Mouse (Mus musculus) forebrain, embryonic 15.5 days (tissue): Measurements from ENCODE around the gene Atp13a3. TPM values are rescaled to one million over a fixed set of nuclear protein-coding genes. Genes with fewer than 3 reads are reported as not detected.

Experiments
- ATAC-seq: fragments of 200-750 bp; cut with Nextera tagmentation; replicated peaks from 2 replicates; pipeline ENCODE4 v1.8.0; 2017; ENCODE audit warnings: mild to moderate bottlenecking, moderate TSS enrichment, moderate library complexity
- H3K27ac ChIP-seq: fragments of 300-500 bp; sonication (generic); replicated peaks from 2 replicates; pipeline ENCODE4 v1.5.1; 2015; ENCODE audit warnings: mild to moderate bottlenecking, inconsistent platforms
- H3K27me3 ChIP-seq: fragments of 300-500 bp; sonication (generic); 2 replicates; pipeline ENCODE4 v1.6.1; 2015; ENCODE audit warnings: inconsistent platforms
- H3K36me3 ChIP-seq: fragments of 300-500 bp; sonication (generic); 2 replicates; pipeline ENCODE4 v1.6.1; 2015; ENCODE audit warnings: mild to moderate bottlenecking, inconsistent platforms
- H3K4me1 ChIP-seq: fragments of 300-500 bp; sonication (generic); 2 replicates; pipeline ENCODE4 v1.6.1; 2015; ENCODE audit warnings: inconsistent platforms
- H3K4me2 ChIP-seq: fragments of 300-500 bp; sonication (generic); replicated peaks from 2 replicates; pipeline ENCODE4 v1.6.1; 2015; ENCODE audit warnings: mild to moderate bottlenecking, inconsistent platforms
- H3K4me3 ChIP-seq: fragments of 300-500 bp; sonication (generic); 2 replicates; pipeline ENCODE4 v1.5.1; 2015; ENCODE audit warnings: mild to moderate bottlenecking, inconsistent platforms
- H3K9ac ChIP-seq: fragments of 300-500 bp; sonication (generic); replicated peaks from 2 replicates; pipeline ENCODE4 v1.6.1; 2015; ENCODE audit warnings: mild to moderate bottlenecking, inconsistent platforms
- H3K9me3 ChIP-seq: fragments of 300-500 bp; sonication (generic); 2 replicates; pipeline ENCODE4 v1.6.1; 2016; ENCODE audit warnings: inconsistent platforms
- WGBS: fragments of 180-500 bp; shearing (Covaris S2); methylation state at CpG from one replicate; pipeline ENCODE4 v1.1.7; 2015; ENCODE audit warnings: mixed read lengths; 5-methylcytosine and 5-hydroxymethylcytosine counted together
- polyA plus RNA-seq: library from polyadenylated mRNA; unstranded; fragments of >200 nt; fragmentation: Nextera tagmentation; extraction: Ambion mirVana; gene quantifications from 2 replicates; pipeline ENCODE4 v1.2.1, GENCODE M21; 2015

Gene Atp13a3
- polyA plus RNA-seq, 1 experiment from 2014 or later: 9.2 TPM

GRCm38 (mm10) chr16:30295106-30295505 is 110.7 kb downstream of the Atp13a3 start:
- ATAC-seq: no peak
- no peak overlapping the region for H3K9ac ChIP-seq

GRCm38 (mm10) chr16:30290436-30290835 is 115.3 kb downstream of the Atp13a3 start:
- no peak for ATAC-seq
- Histone ChIP-seq H3K9ac (no peak overlapping the region), H3K27ac (no peak overlapping the region), H3K27me3 (no peaks in the 10 kb centered on the region), H3K36me3 (no peaks in the 10 kb centered on the region), H3K4me2 (no peak overlapping the region), H3K9me3 (no peaks in the 10 kb centered on the region), H3K4me3 (no peak overlapping the region), H3K4me1 (no peaks in the 10 kb centered on the region)
- WGBS: 82% methylated on average over 6 of the region's 6 CpGs

More at GRCm38 (mm10) chr16:30295106-30295505, 110.7 kb downstream of the Atp13a3 start:
- no peak overlapping the region for H3K27ac ChIP-seq
- H3K36me3 ChIP-seq: no peaks in the 10 kb centered on the region
- H3K4me3 ChIP-seq: no peak overlapping the region
- H3K4me1 ChIP-seq: no peaks in the 10 kb centered on the region
- H3K27me3 ChIP-seq: no peaks in the 10 kb centered on the region
- WGBS: 90% methylated on average over 7 of the region's 7 CpGs
- no peaks in the 10 kb centered on the region for H3K9me3 ChIP-seq
- no peak overlapping the region for H3K4me2 ChIP-seq

- no peak overlapping the region for H3K4me3 ChIP-seq
- peaks cover 22% of the 10 kb centered on the region for H3K27me3 ChIP-seq
- peaks cover 15% of the 10 kb centered on the region for H3K4me1 ChIP-seq
- WGBS: 54% methylated on average over 4 of the region's 4 CpGs
- H3K36me3 ChIP-seq: no peaks in the 10 kb centered on the region
- H3K27ac ChIP-seq: no peak overlapping the region
- no peak for ATAC-seq
- H3K9me3 ChIP-seq: no peaks in the 10 kb centered on the region
- H3K9ac ChIP-seq: no peak overlapping the region
- no peak overlapping the region for H3K4me2 ChIP-seq
Measured at GRCm38 (mm10) chr16:30285701-30286100, 120.1 kb downstream of the Atp13a3 start.

- peaks cover 22% of the 10 kb centered on the region for H3K27me3 ChIP-seq
- WGBS: under 1% methylated on average over 15 of the region's 15 CpGs
- ATAC-seq: peak; percentile 53; the same call in 1 of the 2 replicates
- H3K4me3 ChIP-seq: peak overlapping the region; percentile 5
- H3K36me3 ChIP-seq: no peaks in the 10 kb centered on the region
- H3K27ac ChIP-seq: no peak overlapping the region
- no peaks in the 10 kb centered on the region for H3K9me3 ChIP-seq
- H3K4me2 ChIP-seq: peak overlapping the region; percentile 26
- H3K4me1 ChIP-seq: peaks cover 15% of the 10 kb centered on the region
- no peak overlapping the region for H3K9ac ChIP-seq
Measured at GRCm38 (mm10) chr16:30283743-30284337, 121.9 kb downstream of the Atp13a3 start.

GRCm38 (mm10) chr16:30282844-30283495 is 122.8 kb downstream of the Atp13a3 start, which contains the start of gene Lrrc15:
Lrrc15 (minus strand) TSS chr16:30283256.
- no peaks in the 10 kb centered on the region for H3K36me3 ChIP-seq
- peak within 1 kb of the TSS; percentile 26 for H3K4me3 ChIP-seq
- peaks cover 15% of the 10 kb centered on the region for H3K4me1 ChIP-seq
- H3K27me3 ChIP-seq: peaks cover 22% of the 10 kb centered on the region
- H3K27ac ChIP-seq: no peak within 1 kb of the TSS
- H3K9ac ChIP-seq: no peak within 1 kb of the TSS
- H3K4me2 ChIP-seq: peak within 1 kb of the TSS; percentile 46
- H3K9me3 ChIP-seq: no peaks in the 10 kb centered on the region
- ATAC-seq: peak; percentile 24; the same call in 1 of the 2 replicates
- 7% methylated on average over 34 of the region's 34 CpGs for WGBS

GRCm38 (mm10) chr16:30280676-30281297 is 125.0 kb downstream of the Atp13a3 start:
- no peak overlapping the region for H3K9ac ChIP-seq
- H3K9me3 ChIP-seq: no peaks in the 10 kb centered on the region
- ATAC-seq: no peak
- H3K27ac ChIP-seq: no peak overlapping the region
- 5% methylated on average over 4 of the region's 4 CpGs for WGBS
- H3K27me3 ChIP-seq: peaks cover 22% of the 10 kb centered on the region
- no peaks in the 10 kb centered on the region for H3K36me3 ChIP-seq
- H3K4me1 ChIP-seq: peaks cover 15% of the 10 kb centered on the region
- H3K4me2 ChIP-seq: no peak overlapping the region
- H3K4me3 ChIP-seq: no peak overlapping the region

GRCm38 (mm10) chr16:30278406-30278805 is 127.4 kb downstream of the Atp13a3 start:
- H3K27me3 ChIP-seq: peaks cover 12% of the 10 kb centered on the region
- H3K4me3 ChIP-seq: no peak overlapping the region
- no peak for ATAC-seq
- no peak overlapping the region for H3K9ac ChIP-seq
- no peaks in the 10 kb centered on the region for H3K9me3 ChIP-seq
- 56% methylated on average over 11 of the region's 11 CpGs for WGBS
- H3K36me3 ChIP-seq: no peaks in the 10 kb centered on the region
- no peak overlapping the region for H3K27ac ChIP-seq
- no peak overlapping the region for H3K4me2 ChIP-seq
- peaks cover 7% of the 10 kb centered on the region for H3K4me1 ChIP-seq

GRCm38 (mm10) chr16:30275558-30276340 is 130.0 kb downstream of the Atp13a3 start:
- Histone ChIP-seq H3K9ac (no peak overlapping the region), H3K36me3 (no peaks in the 10 kb centered on the region), H3K27me3 (no peaks in the 10 kb centered on the region), H3K4me2 (no peak overlapping the region), H3K27ac (no peak overlapping the region), H3K9me3 (no peaks in the 10 kb centered on the region), H3K4me1 (peaks cover 14% of the 10 kb centered on the region), H3K4me3 (no peak overlapping the region)
- 72% methylated on average over 15 of the region's 15 CpGs for WGBS
- no peak for ATAC-seq

GRCm38 (mm10) chr16:30273065-30273464 is 132.7 kb downstream of the Atp13a3 start:
- H3K4me2 ChIP-seq: no peak overlapping the region
- peaks cover 14% of the 10 kb centered on the region for H3K4me1 ChIP-seq
- no peak overlapping the region for H3K9ac ChIP-seq
- ATAC-seq: no peak
- no peak overlapping the region for H3K27ac ChIP-seq
- no peaks in the 10 kb centered on the region for H3K36me3 ChIP-seq
- H3K4me3 ChIP-seq: no peak overlapping the region
- H3K27me3 ChIP-seq: no peaks in the 10 kb centered on the region
- no peaks in the 10 kb centered on the region for H3K9me3 ChIP-seq
- 95% methylated on average over 8 of the region's 8 CpGs for WGBS

- ATAC-seq: 0 out of 2 replicates have a peak, but pooled peaks have one; percentile 17
Measured at GRCm38 (mm10) chr16:30271941-30272595, 133.7 kb downstream of the Atp13a3 start.

GRCm38 (mm10) chr16:30271223-30271761 is 134.5 kb downstream of the Atp13a3 start:
- Histone ChIP-seq H3K36me3 (no peaks in the 10 kb centered on the region), H3K27me3 (no peaks in the 10 kb centered on the region), H3K4me2 (no peak overlapping the region), H3K4me3 (no peak overlapping the region), H3K9ac (no peak overlapping the region), H3K27ac (no peak overlapping the region), H3K4me1 (peaks cover 14% of the 10 kb centered on the region), H3K9me3 (no peaks in the 10 kb centered on the region)
- 59% methylated on average over 8 of the region's 8 CpGs for WGBS
- ATAC-seq: no peak

More at GRCm38 (mm10) chr16:30271941-30272595, 133.7 kb downstream of the Atp13a3 start:
- Histone ChIP-seq H3K4me3 (no peak overlapping the region), H3K9ac (no peak overlapping the region), H3K27ac (peak overlapping the region; percentile 44; the same call in 1 of the 2 replicates), H3K27me3 (no peaks in the 10 kb centered on the region), H3K4me2 (no peak overlapping the region), H3K4me1 (peaks cover 14% of the 10 kb centered on the region), H3K9me3 (no peaks in the 10 kb centered on the region), H3K36me3 (no peaks in the 10 kb centered on the region)
- 23% methylated on average over 6 of the region's 6 CpGs for WGBS
